Mouse (Mus musculus): ENCODE results near the gene Bbof1.

Gene Bbof1

DNA sequence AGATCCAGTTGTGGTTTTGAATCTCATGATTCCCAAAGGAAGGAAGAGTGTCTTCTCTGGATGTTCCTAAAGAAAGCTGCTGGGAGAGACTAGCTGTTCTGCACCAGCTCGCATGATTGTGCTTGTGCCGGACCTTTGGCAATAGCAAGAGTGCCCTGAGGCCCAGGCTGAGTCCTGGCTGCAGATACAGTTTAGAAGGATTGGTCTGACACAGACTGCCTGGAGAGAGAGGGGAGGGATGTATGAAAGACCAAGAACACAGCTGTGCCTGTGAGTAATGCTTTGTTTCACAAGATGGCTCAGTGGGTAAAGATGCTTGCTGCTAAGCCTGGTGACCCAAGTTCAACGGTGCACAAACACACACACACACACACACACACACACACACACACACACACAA, 54.0 kb downstream of the Bbof1 start:
- DNase-seq (ENCODE audit: low read depth, low spot score), result no peak

- peak; percentile 50 for DNase-seq (ENCODE audit: low read depth, low spot score)
Measured at GRCm38 (mm10) chr12:84468701-84469100, 59.8 kb downstream of the Bbof1 start.

DNA sequence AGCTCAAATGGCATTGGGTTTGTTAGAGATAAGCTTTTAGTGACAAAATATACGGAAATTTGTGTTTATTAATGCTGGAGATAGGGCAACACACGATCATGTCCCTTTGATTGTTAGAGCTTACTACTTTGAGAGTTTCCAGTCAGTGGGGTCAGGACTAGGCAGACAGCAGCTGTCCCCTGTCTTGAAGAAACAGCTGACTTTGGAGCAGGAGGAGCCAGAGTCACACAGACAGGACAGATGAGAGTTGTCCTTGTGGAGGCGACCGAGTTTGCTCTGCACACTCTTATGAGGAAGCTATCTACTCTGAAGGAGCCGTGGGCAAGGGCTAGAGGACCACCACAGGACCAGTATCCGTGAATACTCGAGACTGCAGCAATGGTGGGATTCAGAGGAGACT, 70.1 kb downstream of the Bbof1 start:
- no peak for DNase-seq (ENCODE audit: low read depth, low spot score)

GRCm38 (mm10) chr12:84481251-84481650, 72.4 kb downstream of the Bbof1 start:
- DNase-seq (ENCODE audit: low read depth, low spot score), result no peak

GRCm38 (mm10) chr12:84482778-84483585, 74.1 kb downstream of the Bbof1 start:
- DNase-seq (ENCODE audit: low read depth, low spot score), result no peak

GRCm38 (mm10) chr12:84487324-84488056, 78.6 kb downstream of the Bbof1 start:
- no peak for DNase-seq (ENCODE audit: low read depth, low spot score)

Data from retina, postnatal 7 days (tissue).